Mouse (Mus musculus): ENCODE data around the gene Ell. TPM values are rescaled to one million over a fixed set of nuclear protein-coding genes. Genes with fewer than 3 reads are reported as not detected.

Ell gene
- total RNA-seq, 2 experiments from 2014 or later: 11.9 to 14.6 TPM

DNA sequence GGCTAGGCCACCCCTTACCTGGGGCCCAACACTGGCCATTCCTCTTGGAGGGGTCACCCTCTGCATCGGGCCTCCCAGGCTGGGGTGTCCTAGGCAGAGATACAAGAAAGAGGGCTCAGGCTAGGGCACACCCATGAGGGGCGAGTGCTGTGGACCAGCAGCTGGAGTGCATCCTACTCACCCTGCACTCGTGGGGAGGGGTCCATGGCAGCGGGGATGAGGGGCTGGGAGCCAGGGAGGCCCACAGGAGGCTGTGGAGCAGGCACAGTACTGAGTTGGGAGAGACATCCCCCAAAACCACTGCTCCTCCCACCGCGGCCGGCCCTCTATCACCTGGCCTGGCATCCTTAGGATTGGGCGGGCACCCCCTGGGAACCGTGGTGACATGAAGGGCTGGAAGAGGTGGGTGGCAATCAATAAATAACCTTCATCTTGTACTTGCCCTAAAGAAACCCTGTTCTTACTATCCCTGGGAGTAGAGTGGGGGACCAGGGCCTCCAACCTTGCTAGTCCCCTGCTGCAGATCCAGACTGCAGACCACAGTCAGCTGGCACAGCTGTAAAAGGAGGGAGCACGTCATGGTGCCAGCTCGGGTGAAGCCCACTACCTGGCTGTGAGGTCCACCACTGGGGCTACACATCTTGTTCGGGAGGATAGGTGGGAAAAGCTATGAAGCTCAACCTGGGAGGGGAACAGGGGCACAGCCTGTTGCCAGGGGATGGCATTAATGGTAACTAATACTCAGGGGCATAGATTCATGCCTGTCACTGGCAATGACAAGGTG is 60.4 kb downstream of the Ell start:
- DNase-seq: no peak
- no peak overlapping the region for H3K4me3 ChIP-seq
- no peak for TF ChIP-seq CTCF (IDR thresholded peaks at IDR 0.05)
- no peak overlapping the region for H3K27ac ChIP-seq
- intact Hi-C loops (cut with DNase I): no loop called here

DNA sequence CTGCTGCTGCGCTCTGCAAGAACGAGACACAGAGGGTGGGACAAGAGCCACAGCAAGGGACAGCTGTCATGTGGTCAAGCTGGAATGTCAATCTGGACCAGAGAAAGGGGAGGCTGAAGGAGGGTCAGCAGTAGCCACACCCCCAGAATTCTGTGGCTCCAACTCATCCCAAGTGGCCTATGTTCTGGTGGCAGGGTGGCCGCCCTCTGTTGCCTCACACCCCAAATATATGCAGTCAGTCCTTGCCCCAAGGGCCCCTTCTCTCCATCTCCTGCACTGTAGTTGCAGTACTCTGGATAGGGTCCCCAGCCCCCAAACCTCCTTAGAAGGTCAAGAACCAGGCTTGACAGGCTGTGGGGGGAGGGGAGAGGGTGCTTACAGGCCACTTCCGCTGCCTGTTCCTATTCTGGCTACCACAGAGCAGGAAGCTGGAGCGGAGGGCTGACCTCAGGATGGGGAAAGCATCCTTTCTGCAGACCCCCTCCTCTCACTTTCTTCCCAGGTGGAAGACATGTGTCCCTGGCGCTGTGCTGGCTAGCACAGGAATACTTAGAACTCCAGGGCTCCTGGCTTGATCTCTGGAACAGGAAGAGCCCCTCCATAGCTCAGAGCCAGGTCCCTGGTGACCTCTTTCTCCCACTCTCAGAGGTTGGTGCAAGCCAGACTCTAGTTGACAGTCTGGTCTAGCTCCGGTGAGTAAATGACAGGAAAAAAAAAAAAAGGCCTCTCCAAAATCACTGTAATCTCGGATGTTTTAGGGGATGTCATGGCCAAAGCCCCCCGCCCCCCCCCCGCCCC is 61.4 kb downstream of the Ell start:
- DNase-seq: no peak
- Histone ChIP-seq H3K4me3 (peak overlapping the region; percentile 21), H3K27ac (peak overlapping the region; percentile 66)
- intact Hi-C loops (cut with DNase I): no loop called here
- TF ChIP-seq CTCF (IDR thresholded peaks at IDR 0.05): no peak

DNA sequence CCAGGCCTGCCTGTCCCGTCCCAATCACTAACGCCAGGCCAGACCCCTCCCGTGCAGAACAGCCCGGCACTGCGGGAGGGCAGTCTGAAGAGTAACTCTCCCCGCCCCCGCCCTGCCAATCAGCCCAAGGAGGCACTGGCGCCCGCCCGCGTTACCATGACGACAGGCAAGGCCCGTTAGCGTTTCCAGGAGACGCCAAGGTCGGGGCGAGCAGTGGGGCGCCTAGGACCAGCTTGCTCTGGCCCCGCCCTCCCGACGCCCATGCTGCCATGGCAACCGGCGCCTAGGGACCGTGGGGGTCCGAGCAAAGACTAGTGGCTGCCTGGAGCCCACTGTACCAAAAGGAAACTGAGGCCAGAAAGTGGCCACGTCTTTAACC is 62.0 kb downstream of the Ell start:
- Histone ChIP-seq H3K27ac (peak overlapping the region; percentile 66), H3K4me3 (peak overlapping the region; percentile 21)

DNA sequence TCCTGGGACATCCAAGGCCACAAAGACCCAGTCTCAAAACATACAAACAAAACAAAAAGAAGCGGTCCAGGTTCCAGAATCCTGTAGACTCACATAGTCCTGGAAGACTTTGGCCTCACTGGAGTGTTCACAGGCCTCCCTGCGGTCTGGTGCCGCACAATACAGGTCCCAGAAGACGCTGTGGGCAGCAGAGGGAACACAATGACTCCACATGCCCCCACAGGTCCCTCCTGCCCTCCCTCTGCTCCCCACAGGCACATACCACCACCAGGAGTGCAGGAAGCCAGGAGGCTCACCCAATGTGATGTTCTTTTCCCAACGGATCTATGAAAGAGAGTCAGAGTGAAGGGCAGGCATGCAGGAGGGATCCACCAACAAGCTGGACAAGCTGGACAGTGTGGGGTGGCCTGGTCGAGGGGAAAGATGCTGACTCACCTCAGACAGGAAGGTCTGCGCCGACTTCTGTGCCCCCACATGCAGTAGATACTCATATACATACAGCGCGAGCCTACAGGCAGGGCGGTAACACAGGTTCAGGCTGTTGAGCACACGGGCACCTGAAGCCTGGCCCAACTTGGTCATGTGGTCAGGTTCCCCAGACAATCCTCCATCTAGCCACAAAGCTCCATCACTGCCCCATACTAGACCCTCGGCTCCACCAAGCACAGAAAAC is 63.0 kb downstream of the Ell start:
- no peak overlapping the region for H3K27ac ChIP-seq
- DNase-seq: no peak
- no peak for TF ChIP-seq CTCF (IDR thresholded peaks at IDR 0.05)
- no peak overlapping the region for H3K4me3 ChIP-seq
- intact Hi-C loops (cut with DNase I): no loop called here

More for the DNA sequence above, 62.0 kb downstream of the Ell start:
- TF ChIP-seq CTCF (IDR thresholded peaks at IDR 0.05): no peak
- intact Hi-C loops (cut with DNase I): no loop called here
- peak; percentile 75 for DNase-seq

DNA sequence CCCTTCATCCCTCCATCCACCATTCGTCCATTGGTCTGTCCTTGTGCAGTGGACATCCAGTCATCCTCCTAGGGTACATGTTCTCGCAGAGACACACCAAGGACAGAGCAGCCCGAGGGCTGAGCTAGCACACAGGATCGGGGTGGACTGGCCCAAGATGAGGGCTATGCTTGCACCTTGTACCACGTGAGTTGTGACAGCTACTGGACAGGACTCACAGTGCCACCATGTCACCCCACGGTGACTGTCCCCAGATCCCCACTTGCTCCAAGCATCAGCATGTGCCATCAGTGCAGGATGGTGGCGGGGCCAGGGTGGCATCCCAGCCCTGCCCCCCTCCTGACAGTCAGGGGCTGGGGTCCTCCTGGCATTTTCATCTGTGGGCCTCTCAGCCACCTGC is 65.3 kb downstream of the Ell start:
- Histone ChIP-seq H3K4me3 (no peak overlapping the region), H3K27ac (no peak overlapping the region)
- DNase-seq: no peak
- no peak for TF ChIP-seq CTCF (IDR thresholded peaks at IDR 0.05)
- intact Hi-C loops (cut with DNase I): no loop called here

DNA sequence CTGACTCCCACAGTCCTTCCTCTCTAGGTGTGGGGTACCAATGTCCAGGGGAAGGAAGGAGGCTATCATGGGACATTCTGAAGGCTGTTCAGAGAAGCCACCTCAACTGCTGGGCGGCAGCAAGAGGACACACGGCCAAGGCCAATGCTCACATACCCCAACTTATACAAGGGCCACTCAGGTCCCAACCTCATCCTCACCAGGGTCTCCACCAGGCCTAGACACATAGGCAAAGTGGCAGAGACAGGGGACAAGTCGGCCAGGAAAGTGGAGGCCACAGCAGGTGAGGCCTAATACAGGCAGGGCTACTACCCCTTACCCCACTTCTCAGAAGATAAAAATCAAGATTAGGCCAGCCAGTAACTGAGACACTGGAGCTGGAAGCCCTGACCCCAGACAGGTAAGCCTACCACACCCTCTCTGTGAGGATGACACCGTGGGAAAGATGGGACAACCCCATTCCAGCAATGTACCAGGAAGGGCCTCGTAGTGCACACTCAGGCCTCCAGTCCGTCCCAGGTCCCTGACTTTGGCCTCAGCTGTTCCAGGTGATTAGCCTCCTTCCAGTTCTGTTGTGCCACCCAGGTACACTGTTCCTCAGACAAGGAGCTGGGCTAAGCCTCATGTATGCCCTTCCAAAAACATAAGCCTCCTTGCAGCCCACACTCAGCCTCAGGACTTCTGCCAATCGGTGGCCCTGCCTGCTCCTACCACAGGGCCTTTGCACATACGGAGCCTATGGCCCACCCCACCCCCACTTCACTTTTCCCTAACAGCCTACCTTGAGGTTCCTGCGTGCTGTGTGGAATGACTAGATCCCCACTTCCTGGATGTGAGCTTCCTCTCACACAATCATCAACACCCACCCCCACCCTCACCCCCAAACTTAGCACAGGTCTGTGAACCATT is 66.9 kb downstream of the Ell start:
- DNase-seq: no peak
- no peak overlapping the region; the same call in 1 of the 2 replicates for H3K27ac ChIP-seq
- H3K4me3 ChIP-seq: no peak overlapping the region
- no peak for TF ChIP-seq CTCF (IDR thresholded peaks at IDR 0.05)
- intact Hi-C loops (cut with DNase I): no loop called here

DNA sequence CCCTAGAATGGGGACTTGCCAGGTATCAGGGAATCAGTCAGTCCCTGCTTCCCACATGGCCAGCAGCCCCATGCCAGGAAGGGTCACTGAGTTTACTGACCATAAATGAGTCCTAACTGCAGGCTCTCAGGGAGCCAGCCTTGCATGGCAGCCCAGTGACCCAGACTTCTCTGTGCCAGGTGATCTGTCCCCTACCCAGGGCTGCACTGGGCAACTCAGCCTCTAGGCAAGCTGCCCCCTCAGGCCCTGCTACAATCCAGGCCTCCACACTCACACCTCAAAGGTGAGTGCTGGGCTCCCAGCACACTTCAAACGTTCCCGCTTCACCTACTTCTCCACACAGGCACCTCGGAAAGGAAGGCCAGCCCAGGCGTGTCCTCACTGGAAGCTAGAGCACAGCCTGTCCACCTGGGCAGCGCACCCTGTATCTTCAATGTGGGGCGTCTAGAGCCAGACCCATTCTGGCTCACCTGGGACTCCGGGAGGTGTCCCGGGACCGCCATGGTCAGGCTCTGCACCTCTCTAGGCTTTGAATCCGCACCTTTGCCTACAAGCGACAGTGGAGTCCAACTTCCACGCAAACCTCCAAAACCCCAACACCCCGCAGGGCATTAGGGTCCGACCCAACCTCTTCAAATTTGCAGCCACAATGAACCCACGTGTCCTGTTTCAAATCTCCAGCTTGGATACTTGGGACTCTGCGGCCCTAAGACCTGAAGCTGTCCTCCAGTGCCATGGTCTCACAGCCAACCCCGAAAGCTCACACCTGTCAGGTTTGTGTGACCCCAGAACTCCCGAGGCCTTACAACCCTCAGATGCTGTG is 67.7 kb downstream of the Ell start:
- intact Hi-C loops (cut with DNase I): no loop called here
- Histone ChIP-seq H3K27ac (peak overlapping the region; percentile 96), H3K4me3 (peak overlapping the region; percentile 97)
- no peak for TF ChIP-seq CTCF (IDR thresholded peaks at IDR 0.05)
- DNase-seq: no peak

DNA sequence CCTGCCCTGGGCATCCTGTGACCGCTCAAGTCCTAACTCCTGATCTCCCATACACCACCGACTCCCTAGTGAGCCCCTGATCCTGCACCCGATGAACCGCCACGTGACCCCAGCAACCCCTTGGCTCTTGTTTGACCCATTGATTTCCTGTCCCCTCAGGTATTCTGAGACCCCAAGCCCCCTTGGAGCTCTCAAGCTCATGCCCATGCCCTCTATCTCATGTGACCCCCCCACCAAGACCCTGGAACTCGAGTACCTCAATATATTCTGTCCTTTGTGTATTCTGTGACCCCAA is 68.3 kb downstream of the Ell start:
- Histone ChIP-seq H3K27ac (peak overlapping the region; percentile 96), H3K4me3 (peak overlapping the region; percentile 97)
- intact Hi-C loops (cut with DNase I): no loop called here
- no peak for DNase-seq
- no peak for TF ChIP-seq CTCF (IDR thresholded peaks at IDR 0.05)

DNA sequence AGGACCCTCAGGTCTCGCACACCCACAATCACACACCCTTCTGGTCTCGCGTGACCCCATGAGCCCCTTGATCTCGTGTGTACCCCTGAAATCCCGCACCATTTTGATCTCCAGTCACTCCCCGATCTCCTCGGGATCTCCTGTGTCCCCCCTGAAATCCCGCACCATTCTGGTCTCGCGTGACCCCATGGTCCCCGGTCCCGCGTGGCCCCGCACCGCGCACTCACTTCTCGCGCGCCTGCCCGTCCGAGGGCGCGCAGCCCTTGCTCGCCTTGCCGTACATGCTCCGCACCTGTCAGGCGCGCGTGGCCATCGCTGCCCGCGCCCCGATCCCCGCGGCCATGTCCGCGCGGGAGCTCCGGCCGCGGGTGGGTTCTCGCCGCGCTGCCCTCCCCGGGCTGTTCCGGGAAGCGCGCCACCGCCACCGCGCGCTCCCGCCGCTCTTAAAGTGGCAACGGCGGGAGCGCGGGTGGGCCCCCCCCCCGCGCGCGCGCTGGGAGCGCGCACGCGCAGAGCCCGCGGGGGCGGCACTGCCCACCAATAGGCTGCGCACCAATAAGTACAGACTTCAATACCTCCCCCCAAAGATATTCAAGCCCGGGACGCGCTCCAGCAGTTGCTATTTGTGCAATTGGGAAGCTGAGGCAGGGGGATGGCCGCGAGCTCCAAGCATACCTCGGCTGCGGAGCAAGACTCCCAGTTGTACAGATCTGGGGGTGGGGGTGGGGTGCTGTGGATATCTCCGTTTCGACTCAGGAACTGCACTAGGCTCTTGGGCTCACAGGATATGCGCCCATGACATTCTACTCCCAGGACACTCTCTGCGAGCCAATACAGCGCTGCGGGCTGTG is 68.9 kb downstream of the Ell start:
- H3K4me3 ChIP-seq: peak overlapping the region; percentile 97
- peak overlapping the region; percentile 96 for H3K27ac ChIP-seq
- DNase-seq: peak; percentile 75
- intact Hi-C loops (cut with DNase I): no loop called here
- TF ChIP-seq CTCF (IDR thresholded peaks at IDR 0.05): no peak

DNA sequence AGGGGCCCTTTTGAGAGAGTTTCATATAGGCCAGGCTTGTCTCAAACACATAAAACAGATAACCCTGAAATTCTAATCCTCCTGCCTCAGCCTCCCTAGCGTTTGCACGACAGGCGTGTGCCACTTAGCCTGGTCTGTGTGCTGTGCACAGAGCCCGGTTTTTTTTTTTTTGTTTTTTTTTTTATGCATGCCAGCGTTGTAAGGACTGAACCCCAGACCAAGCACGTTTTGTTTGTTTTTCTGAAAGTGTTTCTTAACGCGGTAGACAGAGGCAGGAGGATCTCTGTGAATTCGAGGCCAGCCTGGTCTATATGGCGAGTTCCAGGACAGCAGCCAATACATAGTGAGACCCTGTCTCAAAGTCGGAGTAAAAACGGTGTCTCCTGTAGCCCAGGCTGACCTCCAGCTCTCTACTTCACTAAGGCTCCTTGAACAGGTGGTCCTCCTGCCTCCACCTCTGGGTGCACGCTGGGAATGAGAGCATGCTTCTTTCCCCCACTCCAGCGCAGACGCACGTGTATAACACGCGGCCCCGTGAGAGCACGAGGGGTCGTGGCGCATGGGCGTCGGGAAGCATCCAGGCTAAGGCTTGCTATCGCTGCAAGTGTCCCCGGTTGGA is 69.6 kb downstream of the Ell start, which contains the start of gene Ssbp4:
Gene Ssbp4 (minus strand): TSS at position 124 of the 619 bp plus-strand sequence.
- no peak for TF ChIP-seq CTCF (IDR thresholded peaks at IDR 0.05)
- Histone ChIP-seq H3K27ac (peak within 1 kb of the TSS; percentile 96), H3K4me3 (peak within 1 kb of the TSS; percentile 97)
- intact Hi-C loops (cut with DNase I): no loop called here
- DNase-seq: no peak
